Mouse (Mus musculus): ENCODE data around the gene Tnfaip3. TPM values are rescaled to one million over a fixed set of nuclear protein-coding genes. Genes with fewer than 3 reads are reported as not detected.

The Tnfaip3 gene
- total RNA-seq, 2 experiments from 2014 or later: 3.9 to 5.0 TPM

GRCm38 (mm10) chr10:18987046-18987906 lies 28.2 kb downstream of the Tnfaip3 start:
- DNase-seq (ENCODE audit: low spot score in 2 of 2): no peak
- no peak for TF ChIP-seq CTCF (conservative IDR thresholded peaks at IDR 0.05)
- Histone ChIP-seq H3K4me3 (no peak overlapping the region), H3K27ac (no peak overlapping the region)

DNA sequence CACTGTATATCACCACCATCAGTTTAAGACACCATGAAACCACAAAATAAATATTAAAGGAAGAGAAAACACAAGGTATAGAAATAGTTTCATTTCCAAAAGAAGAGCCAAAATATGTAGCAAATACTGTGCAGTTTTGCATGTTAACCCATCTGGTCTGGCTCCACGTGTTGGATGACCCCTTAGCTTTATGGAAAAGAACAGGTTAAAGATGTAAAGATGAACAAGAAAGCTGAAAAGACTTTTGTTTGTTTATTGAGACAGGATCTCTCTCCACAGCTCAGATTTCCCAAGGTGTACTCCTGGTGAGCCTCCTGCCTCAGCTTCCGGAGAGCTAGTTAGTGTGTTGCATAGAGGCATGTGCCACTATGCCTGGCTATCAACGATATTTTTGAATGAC lies 29.9 kb downstream of the Tnfaip3 start:
- Histone ChIP-seq H3K4me3 (no peak overlapping the region), H3K27ac (no peak overlapping the region)
- no peak for DNase-seq (ENCODE audit: low spot score in 2 of 2)
- TF ChIP-seq CTCF (conservative IDR thresholded peaks at IDR 0.05): no peak

GRCm38 (mm10) chr10:18983514-18983913 lies 31.9 kb downstream of the Tnfaip3 start:
- TF ChIP-seq CTCF (conservative IDR thresholded peaks at IDR 0.05): no peak
- Histone ChIP-seq H3K4me3 (no peak overlapping the region), H3K27ac (no peak overlapping the region)
- no peak for DNase-seq (ENCODE audit: low spot score in 2 of 2)

DNA sequence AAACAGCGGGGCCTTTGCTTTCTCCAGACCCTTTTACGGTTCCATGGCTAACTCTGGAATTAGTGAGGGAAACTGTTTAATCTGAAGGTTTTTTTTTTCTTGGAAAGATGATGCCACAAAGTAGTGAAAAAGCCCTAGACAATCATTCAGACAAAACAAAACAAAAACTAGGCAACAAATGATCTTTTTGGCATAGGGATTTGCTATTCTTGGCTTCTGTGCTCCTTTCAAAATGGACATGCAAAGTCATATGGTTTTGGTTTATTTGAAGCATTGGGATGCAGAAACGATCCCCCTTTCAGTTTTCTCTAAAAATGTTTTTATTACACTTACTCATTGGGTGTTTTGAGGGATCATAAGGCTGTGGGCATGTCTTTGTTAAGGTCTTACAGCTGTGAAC lies 41.0 kb downstream of the Tnfaip3 start:
- no peak overlapping the region for H3K27ac ChIP-seq
- DNase-seq (ENCODE audit: low spot score in 2 of 2): no peak
- H3K4me3 ChIP-seq: no peak overlapping the region
- TF ChIP-seq CTCF (conservative IDR thresholded peaks at IDR 0.05): no peak

DNA sequence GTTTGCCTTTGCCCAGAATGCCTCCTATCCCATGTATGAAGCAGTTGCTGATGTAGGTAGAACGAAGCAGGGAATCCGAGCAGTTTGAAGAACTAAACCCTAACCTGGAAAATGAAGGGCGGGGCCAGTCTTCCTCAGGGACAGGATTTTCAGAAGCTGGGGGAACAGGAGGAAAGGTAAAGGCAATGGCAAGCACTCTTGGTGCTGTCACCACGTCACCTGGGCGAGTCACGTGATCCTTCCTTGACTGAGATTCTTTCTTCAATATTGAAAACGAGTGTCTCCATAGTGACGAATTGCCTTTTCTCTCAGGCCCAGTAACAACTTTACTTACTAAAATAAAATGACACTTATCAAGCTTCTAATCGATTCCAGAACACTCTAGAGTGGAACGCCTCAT lies 48.6 kb downstream of the Tnfaip3 start:
- no peak overlapping the region for H3K27ac ChIP-seq
- DNase-seq (ENCODE audit: low spot score in 2 of 2): no peak
- no peak for TF ChIP-seq CTCF (conservative IDR thresholded peaks at IDR 0.05)
- no peak overlapping the region for H3K4me3 ChIP-seq

GRCm38 (mm10) chr10:18965601-18966000 lies 49.9 kb downstream of the Tnfaip3 start:
- no peak overlapping the region for H3K27ac ChIP-seq
- no peak overlapping the region for H3K4me3 ChIP-seq
- TF ChIP-seq CTCF (conservative IDR thresholded peaks at IDR 0.05): no peak
- DNase-seq (ENCODE audit: low spot score in 2 of 2): no peak

DNA sequence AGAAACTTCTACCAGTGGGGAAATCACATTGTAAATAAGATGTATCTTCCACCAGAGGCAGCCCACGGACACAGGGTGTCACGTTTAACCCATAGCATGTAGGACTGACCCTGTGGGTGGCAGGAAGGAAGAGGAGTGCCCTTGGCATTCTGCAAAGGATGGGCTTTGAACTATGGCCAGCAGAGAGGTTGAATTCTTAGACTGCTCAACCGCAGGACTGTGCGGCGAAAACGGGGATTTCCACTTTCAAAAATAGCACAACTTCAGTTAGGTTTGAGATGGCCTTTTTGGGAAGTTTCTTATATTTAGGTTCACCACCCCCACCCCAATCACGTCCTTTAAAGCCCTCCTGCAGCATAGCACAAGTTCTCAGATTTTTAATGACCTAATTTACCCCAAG lies 50.6 kb downstream of the Tnfaip3 start:
- Histone ChIP-seq H3K27ac (no peak overlapping the region), H3K4me3 (no peak overlapping the region)
- no peak for DNase-seq (ENCODE audit: low spot score in 2 of 2)
- TF ChIP-seq CTCF (conservative IDR thresholded peaks at IDR 0.05): no peak

- DNase-seq (ENCODE audit: low spot score in 2 of 2): no peak
- no peak for TF ChIP-seq CTCF (conservative IDR thresholded peaks at IDR 0.05)
- Histone ChIP-seq H3K4me3 (no peak overlapping the region), H3K27ac (no peak overlapping the region)
Measured at GRCm38 (mm10) chr10:18959777-18960492, 55.5 kb downstream of the Tnfaip3 start.

DNA sequence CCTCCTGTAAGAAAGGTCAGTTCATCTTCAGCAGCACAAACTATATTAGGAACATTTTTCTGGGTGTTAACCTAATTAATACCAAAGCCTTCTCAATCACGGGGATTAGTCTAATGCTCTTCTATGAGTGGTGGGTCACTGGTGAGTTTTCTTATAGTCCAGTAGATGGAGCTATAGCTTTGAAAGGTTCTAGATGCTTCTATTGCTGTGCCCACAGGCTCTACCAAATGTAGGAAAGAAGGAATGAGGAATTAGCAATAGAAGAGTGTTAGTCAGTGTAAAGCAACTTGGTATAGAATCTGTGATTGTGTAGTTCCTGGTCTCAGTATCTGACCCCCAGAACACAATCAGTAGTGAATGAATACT lies 61.8 kb downstream of the Tnfaip3 start:
- peak in 1 of 2 experiments; percentile 5 for DNase-seq (ENCODE audit: low spot score in 2 of 2)
- peak; percentile 89 for TF ChIP-seq CTCF (conservative IDR thresholded peaks at IDR 0.05)

GRCm38 (mm10) chr10:18953011-18953705 lies 62.3 kb downstream of the Tnfaip3 start:
- TF ChIP-seq CTCF (conservative IDR thresholded peaks at IDR 0.05): no peak
- H3K27ac ChIP-seq: no peak overlapping the region
- H3K4me3 ChIP-seq: no peak overlapping the region
- no peak for DNase-seq (ENCODE audit: low spot score in 2 of 2)

More for the DNA sequence above, 61.8 kb downstream of the Tnfaip3 start:
- Histone ChIP-seq H3K27ac (no peak overlapping the region), H3K4me3 (no peak overlapping the region)

Other genes with a start within 250 kb of the Tnfaip3 start
- gene Gm4922, start 228.9 kb downstream of the Tnfaip3 start, total RNA-seq (2021): not detected
- gene Perp, start 170.6 kb downstream of the Tnfaip3 start, total RNA-seq (2021): 1 to 10 TPM; 3.2 to 3.5 TPM